Mouse (Mus musculus) kidney, embryonic 15.5 days (tissue): ENCODE data around the gene Ndufa13. TPM values are rescaled to one million over a fixed set of nuclear protein-coding genes. Genes with fewer than 3 reads are reported as not detected.

Experiments used
- ATAC-seq: fragments of 200-750 bp; cut with Nextera tagmentation; replicated peaks from 2 replicates; pipeline ENCODE4 v1.8.0; 2017; ENCODE audit warnings: moderate TSS enrichment; ENCODE audit not compliant: low FRiP score
- H3K27ac ChIP-seq: fragments of 300-500 bp; sonication (generic); 2 replicates; pipeline ENCODE4 v1.5.1; 2015; ENCODE audit warnings: mild to moderate bottlenecking, inconsistent platforms
- H3K27me3 ChIP-seq: fragments of 300-500 bp; sonication (generic); 2 replicates; pipeline ENCODE4 v1.6.1; 2015; ENCODE audit warnings: inconsistent platforms
- H3K36me3 ChIP-seq: fragments of 300-500 bp; sonication (generic); 2 replicates; pipeline ENCODE4 v1.6.1; 2015; ENCODE audit warnings: inconsistent platforms
- H3K4me1 ChIP-seq: fragments of 300-500 bp; sonication (generic); 2 replicates; pipeline ENCODE4 v1.6.1; 2015; ENCODE audit warnings: inconsistent platforms
- H3K4me2 ChIP-seq: fragments of 300-500 bp; sonication (generic); 2 replicates; pipeline ENCODE4 v1.6.1; 2015; ENCODE audit warnings: moderate library complexity, mild to moderate bottlenecking, inconsistent platforms
- H3K4me3 ChIP-seq: fragments of 300-500 bp; sonication (generic); replicated peaks from 2 replicates; pipeline ENCODE4 v1.5.1; 2015; ENCODE audit warnings: mild to moderate bottlenecking, inconsistent platforms
- H3K9ac ChIP-seq: fragments of 300-500 bp; sonication (generic); 2 replicates; pipeline ENCODE4 v1.6.1; 2015; ENCODE audit warnings: mild to moderate bottlenecking, inconsistent platforms
- H3K9me3 ChIP-seq: fragments of 300-500 bp; sonication (generic); replicated peaks from 2 replicates; pipeline ENCODE4 v1.6.1; 2016; ENCODE audit warnings: inconsistent platforms
- WGBS: fragments of 180-500 bp; shearing (Covaris S2); methylation state at CpG from one replicate; pipeline ENCODE4 v1.1.7; 2015; ENCODE audit warnings: mixed read lengths; 5-methylcytosine and 5-hydroxymethylcytosine counted together
- polyA plus RNA-seq: library from polyadenylated mRNA; unstranded; fragments of >200 nt; fragmentation: Nextera tagmentation; extraction: Ambion mirVana; gene quantifications from 2 replicates; pipeline ENCODE4 v1.2.1, GENCODE M21; 2015

Gene Ndufa13
- polyA plus RNA-seq, 1 experiment from 2014 or later: 205 TPM

- H3K9me3 ChIP-seq: no peaks in the 10 kb centered on the region
- ATAC-seq: no peak
- peak overlapping the region; percentile 92 for H3K4me2 ChIP-seq
- 0 out of 2 replicates have a peak overlapping the region, but pooled peaks have one; percentile 70 for H3K9ac ChIP-seq
- WGBS: 77% methylated on average over 8 of the region's 8 CpGs
- H3K27ac ChIP-seq: no peak overlapping the region
- peaks cover 25% of the 10 kb centered on the region for H3K36me3 ChIP-seq
- H3K4me1 ChIP-seq: peaks cover 41% of the 10 kb centered on the region
- H3K27me3 ChIP-seq: no peaks in the 10 kb centered on the region
- peak overlapping the region; percentile 83 for H3K4me3 ChIP-seq
Observed at GRCm38 (mm10) chr8:69904096-69904495, 1.7 kb upstream of the Ndufa13 start.

- Histone ChIP-seq H3K36me3 (peaks cover 23% of the 10 kb centered on the region), H3K4me2 (peak overlapping the region; percentile 92), H3K4me3 (peak overlapping the region; percentile 83), H3K9ac (peak overlapping the region; percentile 70), H3K4me1 (peaks cover 47% of the 10 kb centered on the region), H3K27ac (peak overlapping the region; percentile 98), H3K27me3 (no peaks in the 10 kb centered on the region), H3K9me3 (no peaks in the 10 kb centered on the region)
- under 1% methylated on average over 45 of the region's 45 CpGs for WGBS
- peak; percentile 90 for ATAC-seq
Observed at GRCm38 (mm10) chr8:69903063-69903542, 745 bp upstream of the Ndufa13 start.

GRCm38 (mm10) chr8:69901484-69902162 lies 735 bp downstream of the Ndufa13 start:
- Histone ChIP-seq H3K36me3 (peaks cover 24% of the 10 kb centered on the region; the same call in 1 of the 2 replicates), H3K27ac (peak overlapping the region; percentile 98), H3K9ac (peak overlapping the region; percentile 70), H3K9me3 (no peaks in the 10 kb centered on the region), H3K27me3 (no peaks in the 10 kb centered on the region), H3K4me1 (peaks cover 58% of the 10 kb centered on the region), H3K4me3 (peak overlapping the region; percentile 83), H3K4me2 (peak overlapping the region; percentile 92)
- WGBS: 1% methylated on average over 41 of the region's 41 CpGs
- ATAC-seq: peak; percentile 76

GRCm38 (mm10) chr8:69900895-69901451 lies 1.4 kb downstream of the Ndufa13 start:
- Histone ChIP-seq H3K4me3 (peak overlapping the region; percentile 83), H3K9me3 (no peaks in the 10 kb centered on the region), H3K4me1 (peaks cover 64% of the 10 kb centered on the region), H3K36me3 (peaks cover 30% of the 10 kb centered on the region; the same call in 1 of the 2 replicates), H3K9ac (peak overlapping the region; percentile 70), H3K27ac (peak overlapping the region; percentile 98), H3K27me3 (no peaks in the 10 kb centered on the region), H3K4me2 (peak overlapping the region; percentile 92)
- ATAC-seq: no peak
- 15% methylated on average over 12 of the region's 12 CpGs for WGBS

- H3K27me3 ChIP-seq: no peaks in the 10 kb centered on the region
- no peak overlapping the region for H3K27ac ChIP-seq
- H3K4me1 ChIP-seq: peaks cover 64% of the 10 kb centered on the region
- H3K9me3 ChIP-seq: no peaks in the 10 kb centered on the region
- no peak overlapping the region for H3K4me3 ChIP-seq
- ATAC-seq: no peak
- 81% methylated on average over 2 of the region's 2 CpGs for WGBS
- H3K4me2 ChIP-seq: no peak overlapping the region
- peaks cover 38% of the 10 kb centered on the region for H3K36me3 ChIP-seq
- H3K9ac ChIP-seq: no peak overlapping the region
Observed at GRCm38 (mm10) chr8:69899876-69900275, 2.5 kb downstream of the Ndufa13 start.

- Histone ChIP-seq H3K27ac (no peak overlapping the region), H3K4me2 (no peak overlapping the region), H3K4me1 (peaks cover 58% of the 10 kb centered on the region), H3K36me3 (peaks cover 58% of the 10 kb centered on the region), H3K9me3 (no peaks in the 10 kb centered on the region), H3K4me3 (no peak overlapping the region), H3K9ac (no peak overlapping the region), H3K27me3 (no peaks in the 10 kb centered on the region)
- 89% methylated on average over 6 of the region's 6 CpGs for WGBS
- ATAC-seq: no peak
Observed at GRCm38 (mm10) chr8:69897857-69898256, 4.5 kb downstream of the Ndufa13 start.

GRCm38 (mm10) chr8:69895772-69896451 lies 6.4 kb downstream of the Ndufa13 start:
- H3K27me3 ChIP-seq: peaks cover under 1% of the 10 kb centered on the region
- 81% methylated on average over 4 of the region's 4 CpGs for WGBS
- no peak overlapping the region for H3K27ac ChIP-seq
- no peak for ATAC-seq
- H3K9me3 ChIP-seq: no peaks in the 10 kb centered on the region
- peaks cover 45% of the 10 kb centered on the region for H3K4me1 ChIP-seq
- H3K4me2 ChIP-seq: no peak overlapping the region
- no peak overlapping the region for H3K4me3 ChIP-seq
- H3K9ac ChIP-seq: no peak overlapping the region
- peaks cover 64% of the 10 kb centered on the region for H3K36me3 ChIP-seq

- no peaks in the 10 kb centered on the region for H3K9me3 ChIP-seq
- H3K27me3 ChIP-seq: peaks cover 11% of the 10 kb centered on the region
- no peak overlapping the region for H3K27ac ChIP-seq
- no peak for ATAC-seq
- no peak overlapping the region for H3K4me2 ChIP-seq
- H3K4me1 ChIP-seq: peaks cover 34% of the 10 kb centered on the region
- no peak overlapping the region for H3K4me3 ChIP-seq
- 67% methylated on average over 6 of the region's 6 CpGs for WGBS
- H3K9ac ChIP-seq: no peak overlapping the region
- peaks cover 64% of the 10 kb centered on the region for H3K36me3 ChIP-seq
Observed at GRCm38 (mm10) chr8:69894836-69895332, 7.5 kb downstream of the Ndufa13 start.

- 43% methylated on average over 17 of the region's 17 CpGs for WGBS
- Histone ChIP-seq H3K9ac (no peak overlapping the region), H3K9me3 (no peaks in the 10 kb centered on the region), H3K4me2 (no peak overlapping the region), H3K36me3 (peaks cover 60% of the 10 kb centered on the region), H3K4me1 (peaks cover 35% of the 10 kb centered on the region), H3K27me3 (peaks cover 21% of the 10 kb centered on the region), H3K27ac (no peak overlapping the region), H3K4me3 (no peak overlapping the region)
- 0 out of 2 replicates have a peak, but pooled peaks have one; percentile 3 for ATAC-seq
Observed at GRCm38 (mm10) chr8:69893863-69894262, 8.5 kb downstream of the Ndufa13 start.

GRCm38 (mm10) chr8:69890813-69891241 lies 11.5 kb downstream of the Ndufa13 start:
- no peak for ATAC-seq
- no peak overlapping the region for H3K27ac ChIP-seq
- no peak overlapping the region for H3K4me3 ChIP-seq
- no peak overlapping the region for H3K9ac ChIP-seq
- H3K4me1 ChIP-seq: peaks cover 44% of the 10 kb centered on the region
- peaks cover 51% of the 10 kb centered on the region for H3K27me3 ChIP-seq
- no peak overlapping the region for H3K4me2 ChIP-seq
- peaks cover 34% of the 10 kb centered on the region for H3K36me3 ChIP-seq
- WGBS: 39% methylated on average over 19 of the region's 19 CpGs
- H3K9me3 ChIP-seq: no peaks in the 10 kb centered on the region

- WGBS: 5% methylated on average over 32 of the region's 32 CpGs
- Histone ChIP-seq H3K9me3 (no peaks in the 10 kb centered on the region), H3K27me3 (peaks cover 70% of the 10 kb centered on the region), H3K4me2 (peak overlapping the region; percentile 55), H3K4me3 (peak overlapping the region; percentile 31), H3K9ac (no peak overlapping the region), H3K27ac (no peak overlapping the region), H3K4me1 (peaks cover 42% of the 10 kb centered on the region), H3K36me3 (peaks cover 17% of the 10 kb centered on the region)
- ATAC-seq: peak; percentile 37; the same call in 1 of the 2 replicates
Observed at GRCm38 (mm10) chr8:69888902-69889301, 13.5 kb downstream of the Ndufa13 start.
